Mouse (Mus musculus) heart, embryonic 11.5 days (tissue): ENCODE measurements around the gene Spata2. TPM values are rescaled to one million over a fixed set of nuclear protein-coding genes. Genes with fewer than 3 reads are reported as not detected.

Source experiments
- ATAC-seq: fragments of 200-750 bp; cut with Nextera tagmentation; replicated peaks from 2 replicates; pipeline ENCODE4 v1.8.0; 2017; ENCODE audit warnings: moderate library complexity; ENCODE audit not compliant: insufficient number of reproducible peaks, low FRiP score, low TSS enrichment
- H3K27ac ChIP-seq: fragments of 300-500 bp; sonication (generic); 2 replicates; pipeline ENCODE4 v1.5.1; 2014; ENCODE audit warnings: mild to moderate bottlenecking, low read depth, low read length
- H3K27me3 ChIP-seq: fragments of 300-500 bp; sonication (generic); 2 replicates; pipeline ENCODE4 v1.6.1; 2014; ENCODE audit warnings: mild to moderate bottlenecking, low read length, mixed read lengths; ENCODE audit not compliant: control insufficient read depth, insufficient read depth
- H3K36me3 ChIP-seq: fragments of 300-500 bp; sonication (generic); 2 replicates; pipeline ENCODE4 v1.6.1; 2014; ENCODE audit warnings: mild to moderate bottlenecking, low read length, moderate library complexity, mixed read lengths; ENCODE audit not compliant: control insufficient read depth, insufficient read depth
- H3K4me1 ChIP-seq: fragments of 300-500 bp; sonication (generic); 2 replicates; pipeline ENCODE4 v1.6.1; 2014; ENCODE audit warnings: low read length; ENCODE audit not compliant: control insufficient read depth, insufficient read depth
- H3K4me2 ChIP-seq: fragments of 300-500 bp; sonication (generic); 2 replicates; pipeline ENCODE4 v1.6.1; 2014; ENCODE audit warnings: mild to moderate bottlenecking, moderate library complexity
- H3K4me3 ChIP-seq: fragments of 300-500 bp; sonication (generic); 2 replicates; pipeline ENCODE4 v1.5.1; 2014; ENCODE audit warnings: low read depth, low read length
- H3K9ac ChIP-seq: fragments of 300-500 bp; sonication (generic); 2 replicates; pipeline ENCODE4 v1.6.1; 2014; ENCODE audit warnings: mild to moderate bottlenecking, low read depth, low read length, moderate library complexity
- H3K9me3 ChIP-seq: fragments of 300-500 bp; sonication (generic); replicated peaks from 2 replicates; pipeline ENCODE4 v1.6.1; 2016; ENCODE audit warnings: low read length; ENCODE audit not compliant: control insufficient read depth
- WGBS: fragments of 180-500 bp; shearing (Covaris S2); extraction: QIAGEN DNeasy Blood & Tissue Kit; methylation state at CpG from one replicate; pipeline ENCODE4 v1.1.7; 2014; ENCODE audit not compliant: insufficient replicate concordance; 5-methylcytosine and 5-hydroxymethylcytosine counted together
- polyA plus RNA-seq: library from polyadenylated mRNA; unstranded; fragments of >200 nt; fragmentation: Nextera tagmentation; extraction: Ambion mirVana; gene quantifications from 2 replicates; pipeline ENCODE4 v1.2.1, GENCODE M21; 2014

Spata2 gene
- polyA plus RNA-seq, 1 experiment from 2014 or later = 12.3 TPM

- 90% methylated on average over 5 of the region's 5 CpGs for WGBS
- H3K9ac ChIP-seq = no peak overlapping the region
- H3K9me3 ChIP-seq = no peaks in the 10 kb centered on the region
- no peak overlapping the region for H3K4me3 ChIP-seq
- no peak overlapping the region for H3K4me2 ChIP-seq
- no peaks in the 10 kb centered on the region for H3K4me1 ChIP-seq
- H3K27me3 ChIP-seq = no peaks in the 10 kb centered on the region
- H3K36me3 ChIP-seq = peaks cover 31% of the 10 kb centered on the region
- no peak for ATAC-seq
- H3K27ac ChIP-seq = no peak overlapping the region
These were observed 36.2 kb downstream of the Spata2 start for GRCm38 (mm10) chr2:167456361-167457020.

- ATAC-seq = no peak
- H3K4me3 ChIP-seq = no peak overlapping the region
- no peak overlapping the region for H3K4me2 ChIP-seq
- WGBS = 89% methylated on average over 3 of the region's 3 CpGs
- no peaks in the 10 kb centered on the region for H3K4me1 ChIP-seq
- no peaks in the 10 kb centered on the region for H3K9me3 ChIP-seq
- H3K27ac ChIP-seq = no peak overlapping the region
- H3K36me3 ChIP-seq = peaks cover 35% of the 10 kb centered on the region
- H3K27me3 ChIP-seq = no peaks in the 10 kb centered on the region
- H3K9ac ChIP-seq = no peak overlapping the region
These were observed 38.9 kb downstream of the Spata2 start for GRCm38 (mm10) chr2:167453814-167454213.

GRCm38 (mm10) chr2:167450647-167451046 is 42.0 kb downstream of the Spata2 start:
- no peak overlapping the region for H3K27ac ChIP-seq
- no peak overlapping the region for H3K4me2 ChIP-seq
- no peak overlapping the region for H3K9ac ChIP-seq
- no peak overlapping the region for H3K4me3 ChIP-seq
- H3K4me1 ChIP-seq = peaks cover 2% of the 10 kb centered on the region; the same call in 1 of the 2 replicates
- H3K27me3 ChIP-seq = no peaks in the 10 kb centered on the region
- peaks cover 28% of the 10 kb centered on the region for H3K36me3 ChIP-seq
- no peaks in the 10 kb centered on the region for H3K9me3 ChIP-seq
- ATAC-seq = no peak
- 92% methylated on average over 8 of the region's 8 CpGs for WGBS

GRCm38 (mm10) chr2:167449331-167450275 is 43.1 kb downstream of the Spata2 start:
- peaks cover 23% of the 10 kb centered on the region for H3K36me3 ChIP-seq

GRCm38 (mm10) chr2:167447629-167448028 is 45.1 kb downstream of the Spata2 start:
- Histone ChIP-seq H3K27me3 (no peaks in the 10 kb centered on the region), H3K4me2 (peak overlapping the region; percentile 6; the same call in 1 of the 2 replicates), H3K36me3 (peaks cover 15% of the 10 kb centered on the region), H3K9me3 (no peaks in the 10 kb centered on the region), H3K4me3 (no peak overlapping the region), H3K9ac (no peak overlapping the region), H3K4me1 (peaks cover 4% of the 10 kb centered on the region; the same call in 1 of the 2 replicates), H3K27ac (peak overlapping the region; percentile 82)
- 70% methylated on average over 8 of the region's 8 CpGs for WGBS
- ATAC-seq = peak; percentile 92

More at GRCm38 (mm10) chr2:167449331-167450275, 43.1 kb downstream of the Spata2 start:
- ATAC-seq = no peak
- H3K4me3 ChIP-seq = no peak overlapping the region
- H3K27me3 ChIP-seq = no peaks in the 10 kb centered on the region
- no peaks in the 10 kb centered on the region for H3K9me3 ChIP-seq
- WGBS = 87% methylated on average over 21 of the region's 21 CpGs
- no peak overlapping the region for H3K27ac ChIP-seq
- no peak overlapping the region for H3K4me2 ChIP-seq
- peaks cover 4% of the 10 kb centered on the region; the same call in 1 of the 2 replicates for H3K4me1 ChIP-seq
- 0 out of 2 replicates have a peak overlapping the region, but pooled peaks have one; percentile 12 for H3K9ac ChIP-seq

GRCm38 (mm10) chr2:167447207-167447606 is 45.5 kb downstream of the Spata2 start:
- Histone ChIP-seq H3K9ac (0 out of 2 replicates have a peak overlapping the region, but pooled peaks have one; percentile 7), H3K27ac (peak overlapping the region; percentile 82), H3K36me3 (peaks cover 15% of the 10 kb centered on the region)

GRCm38 (mm10) chr2:167445911-167446780 is 46.5 kb downstream of the Spata2 start:
- Histone ChIP-seq H3K9me3 (no peaks in the 10 kb centered on the region), H3K4me2 (no peak overlapping the region), H3K4me3 (no peak overlapping the region), H3K4me1 (peaks cover 4% of the 10 kb centered on the region; the same call in 1 of the 2 replicates), H3K27me3 (no peaks in the 10 kb centered on the region), H3K27ac (peak overlapping the region; percentile 82), H3K9ac (no peak overlapping the region), H3K36me3 (peaks cover 17% of the 10 kb centered on the region)
- ATAC-seq = no peak
- 79% methylated on average over 20 of the region's 20 CpGs for WGBS

More at GRCm38 (mm10) chr2:167447207-167447606, 45.5 kb downstream of the Spata2 start:
- peak; percentile 59 for ATAC-seq
- H3K4me3 ChIP-seq = no peak overlapping the region
- no peaks in the 10 kb centered on the region for H3K27me3 ChIP-seq
- H3K9me3 ChIP-seq = no peaks in the 10 kb centered on the region
- peak overlapping the region; percentile 6; the same call in 1 of the 2 replicates for H3K4me2 ChIP-seq
- peaks cover 4% of the 10 kb centered on the region; the same call in 1 of the 2 replicates for H3K4me1 ChIP-seq
- WGBS = 80% methylated on average over 7 of the region's 7 CpGs
